Mouse (Mus musculus) heart, embryonic 12.5 days (tissue): ENCODE measurements at regions not wholly inside any gene's neighbourhood (a gene's known extent, or its start where the extent isn't known, plus 50 kb on each side); places are given as distances from the start of the nearest gene placed in this dataset.

Experiments
- ATAC-seq: fragments of 200-750 bp; cut with Nextera tagmentation; 2 replicates; pipeline ENCODE4 v1.8.0; 2017; ENCODE audit warnings: moderate TSS enrichment, moderate library complexity; ENCODE audit not compliant: insufficient number of reproducible peaks, low FRiP score
- H3K27ac ChIP-seq: fragments of 300-500 bp; sonication (generic); 2 replicates; pipeline ENCODE4 v1.5.1; 2016; ENCODE audit warnings: mild to moderate bottlenecking, moderate library complexity; ENCODE audit not compliant: poor library complexity, severe bottlenecking
- H3K27me3 ChIP-seq: fragments of 300-500 bp; sonication (generic); replicated peaks from 2 replicates; pipeline ENCODE4 v1.6.1; 2016; ENCODE audit warnings: mild to moderate bottlenecking, moderate library complexity
- H3K36me3 ChIP-seq: fragments of 300-500 bp; sonication (generic); 2 replicates; pipeline ENCODE4 v1.6.1; 2016; ENCODE audit warnings: mild to moderate bottlenecking, moderate library complexity
- H3K4me1 ChIP-seq: fragments of 300-500 bp; sonication (generic); replicated peaks from 2 replicates; pipeline ENCODE4 v1.6.1; 2016; ENCODE audit warnings: mild to moderate bottlenecking
- H3K4me2 ChIP-seq: fragments of 300-500 bp; sonication (generic); 2 replicates; pipeline ENCODE4 v1.6.1; 2016; ENCODE audit warnings: mild to moderate bottlenecking, moderate library complexity
- H3K4me3 ChIP-seq: fragments of 300-500 bp; sonication (generic); 2 replicates; pipeline ENCODE4 v1.5.1; 2016; ENCODE audit warnings: mild to moderate bottlenecking
- H3K9ac ChIP-seq: fragments of 300-500 bp; sonication (generic); 2 replicates; pipeline ENCODE4 v1.6.1; 2016; ENCODE audit warnings: mild to moderate bottlenecking, moderate library complexity
- H3K9me3 ChIP-seq: fragments of 300-500 bp; sonication (generic); replicated peaks from 2 replicates; pipeline ENCODE4 v1.6.1; 2016; ENCODE audit warnings: mild to moderate bottlenecking, moderate library complexity
- WGBS: fragments of 180-500 bp; shearing (Covaris S2); methylation state at CpG from one replicate; pipeline ENCODE4 v1.1.7; 2016; 5-methylcytosine and 5-hydroxymethylcytosine counted together

GRCm38 (mm10) chr1:42780266-42780665, 70.8 kb upstream of the Mrps9 start:
- H3K4me2 ChIP-seq: no peak overlapping the region
- H3K4me1 ChIP-seq: no peaks in the 10 kb centered on the region
- H3K9ac ChIP-seq: no peak overlapping the region
- H3K9me3 ChIP-seq: no peaks in the 10 kb centered on the region
- 71% methylated on average over 15 of the region's 15 CpGs for WGBS
- ATAC-seq: no peak
- H3K36me3 ChIP-seq: no peaks in the 10 kb centered on the region
- H3K4me3 ChIP-seq: no peak overlapping the region
- 0 out of 2 replicates have a peak, but pooled peaks cover 19% of the 10 kb centered on the region for H3K27me3 ChIP-seq
- H3K27ac ChIP-seq: no peak overlapping the region

GRCm38 (mm10) chr1:42781533-42781932, 69.5 kb upstream of the Mrps9 start:
- H3K27me3 ChIP-seq: 0 out of 2 replicates have a peak, but pooled peaks cover 19% of the 10 kb centered on the region
- no peak overlapping the region for H3K9ac ChIP-seq
- no peak overlapping the region for H3K27ac ChIP-seq
- no peak for ATAC-seq
- H3K4me3 ChIP-seq: no peak overlapping the region
- no peaks in the 10 kb centered on the region for H3K9me3 ChIP-seq
- no peaks in the 10 kb centered on the region for H3K36me3 ChIP-seq
- no peak overlapping the region for H3K4me2 ChIP-seq
- WGBS: 69% methylated on average over 8 of the region's 8 CpGs
- H3K4me1 ChIP-seq: no peaks in the 10 kb centered on the region

DNA sequence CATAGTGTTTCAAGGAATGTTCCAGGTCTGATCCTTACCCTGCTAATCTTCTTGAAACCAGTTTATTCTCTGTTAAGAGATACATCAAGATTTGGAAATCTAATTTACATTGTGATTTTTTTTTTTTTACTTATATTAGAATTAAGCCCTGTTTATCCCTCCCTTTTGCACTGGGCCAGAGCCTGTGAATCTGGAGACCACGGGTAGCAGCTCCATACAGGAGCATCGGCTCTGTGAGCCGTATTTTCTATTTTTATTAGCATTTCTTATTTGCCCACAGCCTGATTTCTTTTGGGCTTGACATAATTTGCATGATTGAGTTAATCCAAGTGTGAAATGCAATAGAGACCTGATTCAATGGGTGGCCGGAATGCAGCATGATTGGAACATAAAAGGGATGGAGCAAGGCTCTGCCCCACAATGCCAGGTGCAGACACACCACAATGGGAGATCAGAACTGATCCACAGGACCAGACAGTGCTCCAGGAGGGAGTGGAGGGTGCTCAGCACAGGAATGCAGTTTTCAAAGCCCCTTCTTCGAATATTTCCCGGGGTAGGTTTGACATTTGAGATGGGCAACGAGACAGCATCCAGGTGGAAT, 67.9 kb upstream of the Mrps9 start:
- no peak overlapping the region for H3K27ac ChIP-seq
- WGBS: 83% methylated on average over 7 of the region's 7 CpGs
- no peaks in the 10 kb centered on the region for H3K9me3 ChIP-seq
- no peak overlapping the region for H3K4me3 ChIP-seq
- no peak overlapping the region for H3K4me2 ChIP-seq
- no peak overlapping the region for H3K9ac ChIP-seq
- H3K36me3 ChIP-seq: no peaks in the 10 kb centered on the region
- 0 out of 2 replicates have a peak, but pooled peaks cover 12% of the 10 kb centered on the region for H3K27me3 ChIP-seq
- ATAC-seq: no peak
- H3K4me1 ChIP-seq: no peaks in the 10 kb centered on the region

DNA sequence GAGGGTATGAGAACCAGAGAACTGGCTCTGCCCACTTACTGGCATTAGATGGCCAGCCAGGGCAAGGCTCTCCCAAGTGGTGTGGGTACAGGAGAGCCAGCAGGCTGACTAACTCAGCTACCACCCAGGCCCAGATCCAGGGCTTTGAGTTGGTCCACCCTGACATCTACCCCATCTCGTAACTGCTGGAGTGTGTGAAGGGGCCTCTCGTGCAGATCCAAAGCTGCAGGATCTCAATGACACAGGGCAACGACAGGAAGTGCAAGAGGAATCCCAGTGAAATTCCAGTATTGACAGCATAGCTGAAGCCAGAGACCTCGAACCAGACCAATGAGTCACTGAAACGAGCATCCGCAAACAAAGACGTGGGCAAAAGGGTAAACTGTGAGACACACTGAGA, 63.8 kb upstream of the Mrps9 start:
- H3K9ac ChIP-seq: no peak overlapping the region
- H3K27me3 ChIP-seq: no peaks in the 10 kb centered on the region
- no peaks in the 10 kb centered on the region for H3K4me1 ChIP-seq
- H3K36me3 ChIP-seq: no peaks in the 10 kb centered on the region
- H3K4me3 ChIP-seq: no peak overlapping the region
- WGBS: 48% methylated on average over 7 of the region's 7 CpGs
- no peak for ATAC-seq
- no peak overlapping the region for H3K27ac ChIP-seq
- no peak overlapping the region for H3K4me2 ChIP-seq
- H3K9me3 ChIP-seq: peaks cover 4% of the 10 kb centered on the region

GRCm38 (mm10) chr1:42788413-42788812, 62.6 kb upstream of the Mrps9 start:
- Histone ChIP-seq H3K9me3 (peaks cover 4% of the 10 kb centered on the region), H3K9ac (no peak overlapping the region), H3K36me3 (no peaks in the 10 kb centered on the region), H3K4me1 (no peaks in the 10 kb centered on the region), H3K4me3 (no peak overlapping the region), H3K4me2 (no peak overlapping the region), H3K27ac (no peak overlapping the region), H3K27me3 (no peaks in the 10 kb centered on the region)
- 64% methylated on average over 6 of the region's 6 CpGs for WGBS
- ATAC-seq: no peak
